Mouse (Mus musculus) small intestine, adult 2 months (tissue): ENCODE data around the gene Pde4b.

Experiments
- CTCF ChIP-seq: fragments of 200-500 bp; IDR thresholded peaks from 2 replicates; pipeline ENCODE4 v1.5.1; 2012; ENCODE audit warnings: low read depth, mild to moderate bottlenecking, control low read depth, inconsistent platforms, low read length, moderate library complexity, mixed read lengths; ENCODE audit not compliant: insufficient replicate concordance, insufficient read length; ENCODE audit errors: extremely low read depth
- POLR2A ChIP-seq: fragments of 200-500 bp; IDR thresholded peaks from 2 replicates; pipeline ENCODE4 v1.6.1; 2012; ENCODE audit warnings: low read depth, mild to moderate bottlenecking, control low read depth, inconsistent platforms, low read length, moderate library complexity

DNA sequence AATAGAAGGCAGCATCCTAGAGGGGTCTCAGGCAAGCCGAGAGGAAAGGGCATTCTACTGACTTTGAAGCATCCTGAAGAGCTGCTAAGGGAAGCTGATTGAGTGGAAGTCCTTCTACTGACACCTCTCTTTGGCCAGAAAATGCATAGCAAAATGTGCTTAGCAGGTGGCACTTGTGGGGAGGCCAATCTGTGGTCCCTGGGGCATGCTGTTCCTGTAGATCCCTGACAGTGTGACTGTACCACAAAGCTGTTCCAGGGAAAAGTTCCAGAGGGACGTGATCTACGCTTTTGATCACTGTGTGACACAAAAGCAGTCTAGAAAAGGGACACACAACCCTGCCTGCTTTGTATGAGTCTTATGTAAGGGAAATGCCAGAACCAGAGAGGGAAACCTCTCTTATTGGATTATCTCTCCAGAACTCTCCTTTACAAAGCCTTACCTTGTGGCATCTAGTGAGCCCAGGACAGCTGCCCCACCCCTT lies 49.1 kb downstream of the Pde4b start:
- no peak for TF ChIP-seq CTCF
- no peak for TF ChIP-seq POLR2A
